Mouse (Mus musculus) kidney, embryonic 14.5 days (tissue): ENCODE measurements around the gene Ap2a2. TPM values are rescaled to one million over a fixed set of nuclear protein-coding genes. Genes with fewer than 3 reads are reported as not detected.

Experiments used
- ATAC-seq: fragments of 200-750 bp; cut with Nextera tagmentation; 2 replicates; pipeline ENCODE4 v1.8.0; 2017; ENCODE audit warnings: moderate number of reproducible peaks, mild to moderate bottlenecking, moderate TSS enrichment, moderate library complexity; ENCODE audit not compliant: low FRiP score, low TSS enrichment
- H3K27ac ChIP-seq: fragments of 300-500 bp; sonication (generic); 2 replicates; pipeline ENCODE4 v1.5.1; 2014; ENCODE audit warnings: low read depth, mild to moderate bottlenecking, low read length, moderate library complexity, mixed read lengths
- H3K27me3 ChIP-seq: fragments of 300-500 bp; sonication (generic); 2 replicates; pipeline ENCODE4 v1.6.1; 2014; ENCODE audit warnings: mild to moderate bottlenecking, low read length; ENCODE audit not compliant: control insufficient read depth, insufficient read depth
- H3K36me3 ChIP-seq: fragments of 300-500 bp; sonication (generic); 2 replicates; pipeline ENCODE4 v1.6.1; 2014; ENCODE audit warnings: low read length, mixed read lengths; ENCODE audit not compliant: control insufficient read depth, insufficient read depth
- H3K4me1 ChIP-seq: fragments of 300-500 bp; sonication (generic); 2 replicates; pipeline ENCODE4 v1.6.1; 2014; ENCODE audit warnings: low read length, mixed read lengths; ENCODE audit not compliant: control insufficient read depth, insufficient read depth
- H3K4me2 ChIP-seq: fragments of 300-500 bp; sonication (generic); replicated peaks from 2 replicates; pipeline ENCODE4 v1.6.1; 2014; ENCODE audit warnings: low read depth, mild to moderate bottlenecking, low read length
- H3K4me3 ChIP-seq: fragments of 300-500 bp; sonication (generic); 2 replicates; pipeline ENCODE4 v1.5.1; 2014; ENCODE audit warnings: mild to moderate bottlenecking, low read length
- H3K9ac ChIP-seq: fragments of 300-500 bp; sonication (generic); 2 replicates; pipeline ENCODE4 v1.6.1; 2014; ENCODE audit warnings: low read depth, mild to moderate bottlenecking, low read length, moderate library complexity
- H3K9me3 ChIP-seq: fragments of 300-500 bp; sonication (generic); 2 replicates; pipeline ENCODE4 v1.6.1; 2016; ENCODE audit warnings: low read length; ENCODE audit not compliant: control insufficient read depth
- WGBS: fragments of 180-500 bp; shearing (Covaris S2); extraction: QIAGEN DNeasy Blood & Tissue Kit; methylation state at CpG from one replicate; pipeline ENCODE4 v1.1.7; 2014; 5-methylcytosine and 5-hydroxymethylcytosine counted together
- microRNA-seq: library from miRNA; unstranded; fragments of <30 nt; microRNA quantifications from one replicate; pipeline ENCODE4, GENCODE M21; 2016
- polyA plus RNA-seq: library from polyadenylated mRNA; unstranded; fragments of >200 nt; fragmentation: Nextera tagmentation; extraction: Ambion mirVana; gene quantifications from 2 replicates; pipeline ENCODE4 v1.2.1, GENCODE M21; 2014

The Ap2a2 gene
- polyA plus RNA-seq, 1 experiment from 2014 or later: 76.3 TPM

- 81% methylated on average over 4 of the region's 4 CpGs for WGBS
- H3K4me3 ChIP-seq: no peak overlapping the region
- ATAC-seq: no peak
- no peak overlapping the region for H3K4me2 ChIP-seq
- H3K27ac ChIP-seq: no peak overlapping the region
- H3K9me3 ChIP-seq: no peaks in the 10 kb centered on the region
- H3K9ac ChIP-seq: no peak overlapping the region
- no peaks in the 10 kb centered on the region for H3K4me1 ChIP-seq
- H3K36me3 ChIP-seq: no peaks in the 10 kb centered on the region
- H3K27me3 ChIP-seq: no peaks in the 10 kb centered on the region
These were observed 116.9 kb downstream of the Ap2a2 start for GRCm38 (mm10) chr7:141678922-141679321.

Small RNA genes lying within 50 kb of the gene (microRNA-seq; reads per million reads assigned to microRNA genes)
- gene Mir7063: 1.1 reads per million

Other genes with a start within 250 kb of the Ap2a2 start
- gene Deaf1, start 234.5 kb upstream of the Ap2a2 start, polyA plus RNA-seq: 64.0 and 79.7 TPM in 2 replicates
- gene Tmem80, start 234.4 kb upstream of the Ap2a2 start, polyA plus RNA-seq: 36.7 and 46.8 TPM in 2 replicates
- 9.6 and 18.0 TPM in 2 replicates for gene Eps8l2, start 223.3 kb upstream of the Ap2a2 start, polyA plus RNA-seq
- 321 and 322 TPM in 2 replicates for gene Taldo1, start 170.0 kb upstream of the Ap2a2 start, polyA plus RNA-seq
- gene Gatd1, start 148.0 kb upstream of the Ap2a2 start, polyA plus RNA-seq: 50.7 and 54.5 TPM in 2 replicates
- gene Cend1, start 132.7 kb upstream of the Ap2a2 start, polyA plus RNA-seq: 0.46 and 1.6 TPM in 2 replicates
- 22.0 and 34.1 TPM in 2 replicates for gene Slc25a22, start 124.3 kb upstream of the Ap2a2 start, polyA plus RNA-seq
- 9.1 and 14.1 TPM in 2 replicates for gene Pidd1, start 118.1 kb upstream of the Ap2a2 start, polyA plus RNA-seq
- gene Rplp2, start 114.8 kb upstream of the Ap2a2 start, polyA plus RNA-seq: 1,491 and 1,701 TPM in 2 replicates
- gene Pnpla2, start 107.0 kb upstream of the Ap2a2 start, polyA plus RNA-seq: 27.4 and 31.9 TPM in 2 replicates
- 13.1 and 13.4 TPM in 2 replicates for gene Cracr2b, start 101.1 kb upstream of the Ap2a2 start, polyA plus RNA-seq
- 93.2 and 108 TPM in 2 replicates for gene Cd151, start 94.8 kb upstream of the Ap2a2 start, polyA plus RNA-seq
- 77.9 and 85.5 TPM in 2 replicates for gene Polr2l, start 87.0 kb upstream of the Ap2a2 start, polyA plus RNA-seq
- gene Tspan4, start 86.9 kb upstream of the Ap2a2 start, polyA plus RNA-seq: 71.9 and 90.2 TPM in 2 replicates
- 28.9 and 38.8 TPM in 2 replicates for gene Chid1, start 22.3 kb upstream of the Ap2a2 start, polyA plus RNA-seq
- 0.09 and 0.31 TPM in 2 replicates for gene Muc6, start 93.1 kb downstream of the Ap2a2 start, polyA plus RNA-seq
- gene Muc2, start 128.2 kb downstream of the Ap2a2 start, polyA plus RNA-seq: 0.14 and 0.61 TPM in 2 replicates
- not detected in 2 replicates for gene Muc5ac, start 226.8 kb downstream of the Ap2a2 start, polyA plus RNA-seq